Mouse (Mus musculus) stomach, postnatal 0 days (tissue): ENCODE measurements at regions not wholly inside any gene's neighbourhood (a gene's known extent, or its start where the extent isn't known, plus 50 kb on each side); places are given as distances from the start of the nearest gene placed in this dataset.

Experiments used
- ATAC-seq: fragments of 200-750 bp; cut with Nextera tagmentation; 2 replicates; pipeline ENCODE4 v1.8.0; 2017; ENCODE audit not compliant: low FRiP score, low TSS enrichment
- DNase-seq: peaks from one replicate; pipeline ENCODE4 v3.0.0-alpha.2; 2016; ENCODE audit warnings: low spot score
- H3K27ac ChIP-seq: fragments of 300-500 bp; sonication (generic); replicated peaks from 2 replicates; pipeline ENCODE4 v1.5.1; 2014; ENCODE audit warnings: mild to moderate bottlenecking, control low read depth
- H3K27me3 ChIP-seq: fragments of 300-500 bp; sonication (generic); 2 replicates; pipeline ENCODE4 v1.6.1; 2014; ENCODE audit warnings: low read length; ENCODE audit not compliant: control insufficient read depth, insufficient read depth
- H3K36me3 ChIP-seq: fragments of 300-500 bp; sonication (generic); 2 replicates; pipeline ENCODE4 v1.6.1; 2014; ENCODE audit warnings: low read length, mixed read lengths; ENCODE audit not compliant: control insufficient read depth, insufficient read depth
- H3K4me1 ChIP-seq: fragments of 300-500 bp; sonication (generic); replicated peaks from 2 replicates; pipeline ENCODE4 v1.6.1; 2014; ENCODE audit warnings: antibody characterized with exemption; ENCODE audit not compliant: control insufficient read depth, insufficient read depth
- H3K4me2 ChIP-seq: fragments of 300-500 bp; sonication (generic); replicated peaks from 2 replicates; pipeline ENCODE4 v1.6.1; 2014; ENCODE audit warnings: low read depth, mild to moderate bottlenecking, control low read depth, moderate library complexity
- H3K4me3 ChIP-seq: fragments of 300-500 bp; sonication (generic); 2 replicates; pipeline ENCODE4 v1.5.1; 2014; ENCODE audit warnings: low read depth, low read length, control low read depth
- H3K9ac ChIP-seq: fragments of 300-500 bp; sonication (generic); 2 replicates; pipeline ENCODE4 v1.6.1; 2014; ENCODE audit warnings: mild to moderate bottlenecking, low read length, control low read depth, mixed read lengths
- H3K9me3 ChIP-seq: fragments of 300-500 bp; sonication (generic); 2 replicates; pipeline ENCODE4 v1.6.1; 2016; ENCODE audit warnings: low read length; ENCODE audit not compliant: control insufficient read depth
- CTCF ChIP-seq: IDR thresholded peaks from 2 replicates; pipeline ENCODE4 v1.5.1; 2016; ENCODE audit warnings: antibody characterized with exemption, low read depth, mild to moderate bottlenecking, moderate library complexity
- EP300 ChIP-seq: optimal IDR thresholded peaks from 2 replicates; pipeline ENCODE3; 2016; ENCODE audit warnings: antibody characterized with exemption
- WGBS: fragments of 180-500 bp; shearing (Covaris S2); extraction: QIAGEN DNeasy Blood & Tissue Kit; methylation state at CpG from one replicate; pipeline ENCODE4 v1.1.7; 2014; 5-methylcytosine and 5-hydroxymethylcytosine counted together

- 59% methylated on average over 5 of the region's 5 CpGs for WGBS
- Histone ChIP-seq H3K4me3 (no peak overlapping the region), H3K36me3 (no peaks in the 10 kb centered on the region), H3K4me1 (no peaks in the 10 kb centered on the region), H3K4me2 (no peak overlapping the region), H3K27me3 (no peaks in the 10 kb centered on the region), H3K9me3 (no peaks in the 10 kb centered on the region), H3K27ac (no peak overlapping the region), H3K9ac (no peak overlapping the region)
- ATAC-seq (no peak), DNase-seq (no peak)
- TF ChIP-seq CTCF (no peak), EP300 (no peak)
These were observed 78.0 kb upstream of the Olig3 start for GRCm38 (mm10) chr10:19278189-19278842.

- WGBS, result 72% methylated on average over 9 of the region's 9 CpGs
- ATAC-seq (no peak), DNase-seq (no peak)
- Histone ChIP-seq H3K4me1 (no peaks in the 10 kb centered on the region), H3K36me3 (no peaks in the 10 kb centered on the region), H3K27me3 (no peaks in the 10 kb centered on the region), H3K27ac (no peak overlapping the region), H3K9ac (no peak overlapping the region), H3K4me3 (no peak overlapping the region), H3K4me2 (no peak overlapping the region), H3K9me3 (no peaks in the 10 kb centered on the region)
- TF ChIP-seq CTCF (no peak), EP300 (no peak)
These were observed 79.1 kb upstream of the Olig3 start for GRCm38 (mm10) chr10:19277103-19277827.

- no peak for DNase-seq
These were observed 81.3 kb upstream of the Olig3 start for GRCm38 (mm10) chr10:19274985-19275384.

GRCm38 (mm10) chr10:19269418-19269817, 86.9 kb upstream of the Olig3 start:
- no peak overlapping the region for H3K27ac ChIP-seq
- ATAC-seq (no peak), DNase-seq (no peak)
- H3K9ac ChIP-seq, result no peak overlapping the region
- H3K9me3 ChIP-seq, result no peaks in the 10 kb centered on the region
- TF ChIP-seq EP300 (no peak), CTCF (no peak)
- no peaks in the 10 kb centered on the region for H3K27me3 ChIP-seq
- H3K4me2 ChIP-seq, result no peak overlapping the region
- no peak overlapping the region for H3K4me3 ChIP-seq
- no peaks in the 10 kb centered on the region for H3K4me1 ChIP-seq
- WGBS, result 53% methylated on average over 1 of the region's 1 CpGs
- H3K36me3 ChIP-seq, result no peaks in the 10 kb centered on the region

More at GRCm38 (mm10) chr10:19274985-19275384, 81.3 kb upstream of the Olig3 start:
- Histone ChIP-seq H3K4me2 (no peak overlapping the region), H3K9me3 (no peaks in the 10 kb centered on the region), H3K27me3 (no peaks in the 10 kb centered on the region), H3K9ac (no peak overlapping the region), H3K4me3 (no peak overlapping the region), H3K4me1 (no peaks in the 10 kb centered on the region), H3K36me3 (no peaks in the 10 kb centered on the region), H3K27ac (no peak overlapping the region)
- no peak for TF ChIP-seq EP300
- no peak for TF ChIP-seq CTCF
- ATAC-seq, result no peak
- 83% methylated on average over 4 of the region's 4 CpGs for WGBS

GRCm38 (mm10) chr10:19268051-19268450, 88.3 kb upstream of the Olig3 start:
- Histone ChIP-seq H3K27ac (no peak overlapping the region), H3K4me3 (no peak overlapping the region), H3K9me3 (no peaks in the 10 kb centered on the region), H3K4me1 (no peaks in the 10 kb centered on the region), H3K36me3 (no peaks in the 10 kb centered on the region), H3K9ac (no peak overlapping the region), H3K4me2 (no peak overlapping the region), H3K27me3 (no peaks in the 10 kb centered on the region)
- ATAC-seq (no peak), DNase-seq (no peak)
- WGBS, result 66% methylated on average over 4 of the region's 4 CpGs
- no peak for TF ChIP-seq EP300
- TF ChIP-seq CTCF, result no peak
